ENCODE assay signal across 8 mouse cellular contexts in the genomic region with DNA sequence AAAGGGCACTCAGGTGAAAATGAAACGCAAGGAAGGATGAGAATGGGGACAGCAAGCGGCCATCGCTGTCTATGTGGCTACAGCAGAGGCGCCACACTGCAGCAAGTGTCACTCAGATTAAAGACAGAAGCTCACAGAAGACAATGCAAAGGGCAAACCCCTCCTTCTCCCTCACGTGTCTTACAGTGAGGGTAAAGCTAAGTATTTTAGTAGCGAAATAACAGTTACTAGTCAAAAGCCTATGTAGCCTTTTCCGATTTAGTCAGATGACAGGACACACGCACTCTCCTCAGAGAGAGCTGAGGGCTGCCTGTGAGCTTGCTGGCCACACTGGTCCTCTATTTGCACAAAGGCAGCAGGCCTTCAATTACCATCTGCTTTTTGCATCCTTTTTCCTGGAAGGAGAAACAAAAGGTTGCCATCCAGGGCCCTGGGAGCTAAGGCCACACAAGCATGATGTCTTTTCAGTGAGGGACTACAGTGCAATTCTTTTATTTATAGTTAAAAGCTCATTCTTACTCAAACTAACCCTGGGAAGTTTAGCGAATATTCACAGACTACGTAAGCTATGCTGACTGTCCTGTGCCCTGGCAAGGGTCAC. TPM values are rescaled to one million over a fixed set of nuclear protein-coding genes. Genes with fewer than 3 reads are reported as not detected.
DNase-seq lines count a peak whose midpoint lies in the region; ATAC-seq lines count a peak whose summit lies in the region.

No protein-coding gene starts in this region.

- H3K4me1 ChIP-seq in kidney, embryonic 15.5 days = peaks cover 21% of the 10 kb centered on the region
- H3K4me1 ChIP-seq in embryonic facial prominence, embryonic 13.5 days = peaks cover 22% of the 10 kb centered on the region
- H3K4me1 ChIP-seq in hindbrain, embryonic 16.5 days (ENCODE audit: control insufficient read depth, insufficient read depth, low read depth, low read length) = peaks cover 13% of the 10 kb centered on the region
- peaks cover 25% of the 10 kb centered on the region for H3K4me1 ChIP-seq in neural tube, embryonic 12.5 days

- peaks cover 90% of the 10 kb centered on the region for H3K36me3 ChIP-seq in kidney, embryonic 15.5 days
- H3K36me3 ChIP-seq in embryonic facial prominence, embryonic 13.5 days = peaks cover 85% of the 10 kb centered on the region
- peaks cover 28% of the 10 kb centered on the region for H3K36me3 ChIP-seq in hindbrain, embryonic 16.5 days (ENCODE audit: control insufficient read depth, insufficient read depth, low read length)
- peaks cover 53% of the 10 kb centered on the region for H3K36me3 ChIP-seq in neural tube, embryonic 12.5 days

- H3K27me3 ChIP-seq in kidney, embryonic 15.5 days = no peaks in the 10 kb centered on the region
- no peaks in the 10 kb centered on the region for H3K27me3 ChIP-seq in embryonic facial prominence, embryonic 13.5 days
- no peaks in the 10 kb centered on the region for H3K27me3 ChIP-seq in hindbrain, embryonic 16.5 days (replicated peaks; ENCODE audit: control insufficient read depth, insufficient read depth, low read length)
- H3K27me3 ChIP-seq in neural tube, embryonic 12.5 days (replicated peaks) = no peaks in the 10 kb centered on the region

- no peak for DNase-seq in kidney, postnatal 25 days
- DNase-seq in right cerebral cortex, postnatal 4 days = no peak
- no peak for DNase-seq in T-cell, adult 2 months (ENCODE audit: low spot score)

- ATAC-seq in kidney, embryonic 15.5 days (replicated peaks; ENCODE audit: low FRiP score) = no peak
- ATAC-seq in embryonic facial prominence, embryonic 13.5 days (ENCODE audit: insufficient number of reproducible peaks, insufficient read depth, low FRiP score, low TSS enrichment, low read depth) = no peak
- peak; percentile 38; the same call in 1 of the 2 replicates for ATAC-seq in hindbrain, embryonic 16.5 days
- peak; percentile 71 for ATAC-seq in neural tube, embryonic 12.5 days (ENCODE audit: low FRiP score, low read depth)
- ATAC-seq in monocyte, adult 5-6 weeks (replicated peaks; ENCODE audit: insufficient number of reproducible peaks, low FRiP score, low TSS enrichment, poor library complexity, severe bottlenecking) = no peak

- no peaks in the 10 kb centered on the region for H3K9me3 ChIP-seq in kidney, embryonic 15.5 days (replicated peaks)
- H3K9me3 ChIP-seq in embryonic facial prominence, embryonic 13.5 days = no peaks in the 10 kb centered on the region
- H3K9me3 ChIP-seq in hindbrain, embryonic 16.5 days (ENCODE audit: control insufficient read depth, low read length) = no peaks in the 10 kb centered on the region
- H3K9me3 ChIP-seq in neural tube, embryonic 12.5 days = no peaks in the 10 kb centered on the region

- peak overlapping the region; percentile 86 for H3K27ac ChIP-seq in kidney, embryonic 15.5 days
- H3K27ac ChIP-seq in embryonic facial prominence, embryonic 13.5 days = peak overlapping the region; percentile 64; the same call in 1 of the 2 replicates
- H3K27ac ChIP-seq in hindbrain, embryonic 16.5 days (ENCODE audit: low read depth, low read length) = peak overlapping the region; percentile 57
- no peak overlapping the region for H3K27ac ChIP-seq in neural tube, embryonic 12.5 days

- no peak overlapping the region for H3K4me3 ChIP-seq in kidney, embryonic 15.5 days (replicated peaks)
- no peak overlapping the region for H3K4me3 ChIP-seq in embryonic facial prominence, embryonic 13.5 days
- H3K4me3 ChIP-seq in hindbrain, embryonic 16.5 days (ENCODE audit: low read length) = no peak overlapping the region
- no peak overlapping the region for H3K4me3 ChIP-seq in neural tube, embryonic 12.5 days

- no peak overlapping the region for H3K4me2 ChIP-seq in kidney, embryonic 15.5 days
- no peak overlapping the region for H3K4me2 ChIP-seq in embryonic facial prominence, embryonic 13.5 days
- H3K4me2 ChIP-seq in hindbrain, embryonic 16.5 days (ENCODE audit: low read length) = no peak overlapping the region
- no peak overlapping the region for H3K4me2 ChIP-seq in neural tube, embryonic 12.5 days (replicated peaks)

- no peak overlapping the region for H3K9ac ChIP-seq in kidney, embryonic 15.5 days
- no peak overlapping the region for H3K9ac ChIP-seq in embryonic facial prominence, embryonic 13.5 days
- H3K9ac ChIP-seq in hindbrain, embryonic 16.5 days (ENCODE audit: low read depth, low read length) = no peak overlapping the region
- H3K9ac ChIP-seq in neural tube, embryonic 12.5 days = no peak overlapping the region

- WGBS in kidney, embryonic 15.5 days = 69% methylated on average over 10 of the region's 10 CpGs
- WGBS in embryonic facial prominence, embryonic 13.5 days = 64% methylated on average over 10 of the region's 10 CpGs
- 25% methylated on average over 10 of the region's 10 CpGs for WGBS in hindbrain, embryonic 16.5 days
- WGBS in neural tube, embryonic 12.5 days = 31% methylated on average over 10 of the region's 10 CpGs

RNA-seq across cellular contexts. Expression of gene Gnpnat1, which starts 58.3 kb away (rescaled TPM):
- polyA plus RNA-seq in kidney, embryonic 15.5 days (2015; fragmentation: Nextera tagmentation; extraction: Ambion mirVana) = 55.6 and 60.2 TPM in 2 replicates
- 49.5 and 55.9 TPM in 2 replicates for polyA plus RNA-seq in embryonic facial prominence, embryonic 13.5 days (2015; fragmentation: Nextera tagmentation; extraction: Ambion mirVana)
- polyA plus RNA-seq in hindbrain, embryonic 16.5 days (2015; fragmentation: Nextera tagmentation; extraction: Ambion mirVana) = 28.5 and 30.4 TPM in 2 replicates
- 29.2 and 30.9 TPM in 2 replicates for polyA plus RNA-seq in neural tube, embryonic 12.5 days (2016; fragmentation: Nextera tagmentation; extraction: Ambion mirVana)
- total RNA-seq in monocyte, adult 5-6 weeks (2017) = 29.9 to 73.9 TPM (median 51.6 TPM) in 3 replicates

Comparison
In these comparisons a context has a peak if more than half of its experiments do, and no peak if none do; other contexts are left out.
1. ATAC-seq: peak in hindbrain, embryonic 16.5 days (single experiment) and neural tube, embryonic 12.5 days (single experiment); none in kidney, embryonic 15.5 days (single experiment), embryonic facial prominence, embryonic 13.5 days (single experiment) and monocyte, adult 5-6 weeks (single experiment).